Mouse (Mus musculus) testis, adult 2 months (tissue): Measurements from ENCODE around the gene Iqcf1.

Experiments
- CTCF ChIP-seq: fragments of 200-500 bp; IDR thresholded peaks from 2 replicates; pipeline ENCODE4 v1.5.1; 2012; ENCODE audit warnings: low read depth, mild to moderate bottlenecking, inconsistent platforms, low read length, moderate library complexity; ENCODE audit not compliant: control insufficient read depth, insufficient read depth, insufficient replicate concordance
- POLR2A ChIP-seq: fragments of 200-500 bp; IDR thresholded peaks from 2 replicates; pipeline ENCODE4 v1.6.1; 2012; ENCODE audit warnings: low read depth, mild to moderate bottlenecking, inconsistent platforms, low read length, moderate library complexity; ENCODE audit not compliant: control insufficient read depth

DNA sequence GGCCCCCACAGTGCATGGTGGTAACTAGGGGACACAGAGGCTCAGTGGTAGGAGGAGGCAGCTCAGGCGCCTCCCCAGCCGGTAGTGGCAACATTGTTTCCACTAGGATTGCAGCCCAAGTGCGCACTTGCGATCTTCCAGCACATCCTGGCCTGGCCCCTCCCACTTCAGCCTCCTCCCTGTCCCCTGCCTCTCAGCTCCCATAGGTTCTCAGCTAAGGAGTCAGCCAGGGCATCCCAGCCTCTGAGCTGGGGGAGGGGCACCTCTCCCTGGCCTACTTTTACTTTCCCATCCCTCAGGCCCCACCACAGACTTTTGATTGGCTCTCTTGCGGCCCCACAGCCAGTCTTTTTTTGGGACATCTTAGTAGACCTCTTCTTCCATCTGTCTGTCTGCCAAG, 27.9 kb upstream of the Iqcf1 start:
- TF ChIP-seq CTCF: no peak
- TF ChIP-seq POLR2A: no peak
